Mouse (Mus musculus): ENCODE measurements around the gene Fbxw7.

Gene Fbxw7

DNA sequence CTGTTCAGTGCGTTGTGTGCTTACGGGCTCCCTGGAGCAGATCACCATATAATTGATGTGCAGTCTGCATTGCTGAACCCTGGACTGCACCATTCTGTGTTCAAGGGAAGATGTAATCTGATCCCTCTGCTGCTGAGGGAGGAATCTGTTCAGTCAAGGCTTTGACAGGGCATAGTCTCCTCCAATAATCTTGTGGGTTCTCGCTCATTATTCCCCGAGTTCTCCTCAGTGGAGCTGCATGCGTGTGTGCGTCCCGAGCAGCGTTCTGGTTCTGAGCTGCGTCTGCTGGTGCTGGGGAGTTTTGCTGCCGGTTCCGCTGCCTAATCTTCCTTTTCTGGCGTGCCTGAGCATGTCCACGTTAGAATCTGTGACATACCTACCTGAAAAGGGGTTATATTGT lies 137.1 kb downstream of the Fbxw7 start:
- peak; percentile 87 for DNase-seq (ENCODE audit: low spot score)

GRCm38 (mm10) chr3:84952585-84953187 lies 137.6 kb downstream of the Fbxw7 start:
- no peak for DNase-seq (ENCODE audit: low spot score)

GRCm38 (mm10) chr3:84955011-84955775 lies 140.1 kb downstream of the Fbxw7 start:
- no peak for DNase-seq (ENCODE audit: low spot score)

DNA sequence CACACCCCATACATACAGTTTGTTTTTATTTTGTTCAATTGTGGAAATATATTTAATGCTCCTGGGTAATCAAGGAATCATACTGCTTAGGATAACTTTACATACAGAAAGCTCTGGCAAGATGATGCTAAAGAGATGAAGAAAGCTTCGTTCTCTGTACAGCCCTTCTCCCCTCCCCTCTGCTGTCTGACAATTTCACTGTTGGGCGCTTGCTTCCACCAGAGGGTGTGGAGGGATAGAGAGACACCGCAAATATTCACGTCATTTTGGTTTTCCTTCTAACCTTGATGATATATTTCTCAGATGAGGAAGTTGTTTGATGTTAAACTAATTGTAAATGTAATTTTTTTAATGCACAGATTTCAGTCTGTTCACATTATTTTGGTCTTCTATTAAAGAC lies 140.8 kb downstream of the Fbxw7 start:
- no peak for DNase-seq (ENCODE audit: low spot score)

DNA sequence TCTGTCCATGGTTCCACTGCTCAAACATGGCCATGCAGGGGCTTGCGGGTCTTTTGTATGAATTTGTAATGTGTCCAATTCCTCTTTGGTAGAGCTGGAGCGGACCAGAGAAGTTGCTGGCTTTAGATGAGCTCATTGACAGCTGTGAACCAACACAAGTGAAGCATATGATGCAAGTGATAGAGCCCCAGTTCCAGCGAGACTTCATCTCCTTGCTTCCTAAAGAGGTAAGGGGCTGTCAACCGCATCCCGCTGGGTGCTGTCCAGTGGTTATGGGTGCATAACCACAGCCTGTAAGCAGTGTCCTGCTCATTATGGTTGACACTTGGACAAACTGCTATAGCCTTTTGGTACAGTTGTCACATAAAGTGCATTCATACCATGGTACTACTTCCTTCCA lies 150.1 kb downstream of the Fbxw7 start:
- DNase-seq (ENCODE audit: low spot score) = no peak

DNA sequence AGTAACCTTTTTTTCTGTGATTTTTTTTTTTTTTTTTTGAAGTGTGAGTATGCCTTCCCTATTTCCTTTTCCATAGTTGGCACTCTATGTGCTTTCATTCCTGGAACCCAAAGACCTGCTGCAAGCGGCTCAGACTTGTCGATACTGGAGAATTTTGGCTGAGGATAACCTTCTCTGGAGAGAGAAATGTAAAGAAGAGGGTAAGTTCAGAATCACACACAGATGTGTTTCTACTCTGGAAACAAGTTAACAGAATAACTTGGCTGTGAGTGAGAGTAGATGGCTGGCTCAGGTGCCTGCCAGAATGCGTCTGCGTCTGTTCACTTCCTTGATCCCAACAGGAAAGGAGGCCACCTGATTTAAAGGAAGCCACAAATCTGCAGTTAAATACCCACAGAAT lies 152.3 kb downstream of the Fbxw7 start:
- DNase-seq (ENCODE audit: low spot score) = peak; percentile 50

GRCm38 (mm10) chr3:84971561-84971960 lies 156.5 kb downstream of the Fbxw7 start:
- DNase-seq (ENCODE audit: low spot score) = no peak

- no peak for DNase-seq (ENCODE audit: low spot score)
Measured at GRCm38 (mm10) chr3:84972881-84973280, 157.8 kb downstream of the Fbxw7 start.

DNA sequence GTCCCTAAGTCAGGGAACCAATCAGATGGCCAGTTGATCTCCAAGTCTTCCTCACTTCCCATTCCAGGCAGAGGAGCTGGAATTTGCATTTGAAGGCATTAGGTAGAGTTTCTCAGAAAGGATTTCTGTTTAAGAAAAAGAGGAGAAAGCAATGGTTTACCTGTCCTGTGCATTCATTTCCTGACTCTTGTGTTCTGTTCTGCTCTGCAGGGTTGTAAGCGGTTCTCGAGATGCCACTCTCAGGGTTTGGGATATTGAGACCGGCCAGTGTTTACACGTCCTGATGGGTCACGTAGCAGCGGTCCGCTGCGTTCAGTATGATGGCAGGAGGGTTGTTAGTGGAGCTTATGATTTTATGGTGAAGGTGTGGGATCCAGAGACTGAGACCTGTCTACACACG lies 159.1 kb downstream of the Fbxw7 start:
- DNase-seq (ENCODE audit: low spot score) = no peak

- no peak for DNase-seq (ENCODE audit: low spot score)
Measured at GRCm38 (mm10) chr3:84978676-84979075, 163.6 kb downstream of the Fbxw7 start.

GRCm38 (mm10) chr3:84980158-84980557 lies 165.1 kb downstream of the Fbxw7 start:
- DNase-seq (ENCODE audit: low spot score) = no peak

- DNase-seq (ENCODE audit: low spot score) = no peak
Measured at GRCm38 (mm10) chr3:84982688-84983087, 167.6 kb downstream of the Fbxw7 start.

GRCm38 (mm10) chr3:84985121-84985625 lies 170.1 kb downstream of the Fbxw7 start:
- no peak for DNase-seq (ENCODE audit: low spot score)

DNA sequence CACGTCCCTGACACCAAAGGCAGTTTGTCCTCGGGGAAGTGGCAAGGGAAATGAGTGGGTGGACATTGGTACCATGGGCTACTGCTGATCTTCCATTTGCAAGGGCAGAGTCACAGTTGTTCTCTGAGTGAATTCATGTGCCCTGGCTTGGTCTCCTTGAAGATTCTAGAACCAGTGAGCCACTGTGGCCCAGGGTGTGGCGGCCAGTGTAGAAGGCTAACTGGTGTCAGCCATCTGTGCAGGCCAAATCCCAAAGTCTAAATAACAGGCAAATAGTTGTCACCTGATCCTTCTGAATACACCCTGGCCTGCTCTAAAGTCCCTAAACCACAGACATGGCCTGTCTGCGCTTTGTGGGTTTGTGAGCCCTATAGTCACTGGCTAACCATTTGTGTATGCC lies 173.8 kb downstream of the Fbxw7 start:
- no peak for DNase-seq (ENCODE audit: low spot score)

DNA sequence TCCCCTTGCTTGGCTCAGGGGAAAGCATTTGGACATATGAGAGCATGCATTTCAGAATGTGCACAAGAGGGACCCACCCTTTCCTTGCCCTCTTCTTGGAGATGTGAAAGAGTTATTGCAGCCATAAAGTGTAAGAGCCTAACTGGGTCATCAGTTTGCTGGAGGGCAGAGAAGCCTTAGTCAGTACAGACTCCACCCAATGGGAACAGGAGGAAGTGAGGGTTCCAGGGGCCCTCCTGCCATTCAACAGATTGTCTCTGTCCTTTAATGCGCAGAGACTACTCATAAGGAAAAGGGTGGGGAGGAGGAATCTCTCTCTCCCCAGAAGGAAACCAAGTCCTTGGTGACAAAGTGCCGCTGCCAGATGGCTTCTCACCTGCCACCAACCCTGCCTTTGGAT lies 190.2 kb downstream of the Fbxw7 start:
- no peak for DNase-seq (ENCODE audit: low spot score)

- no peak for DNase-seq (ENCODE audit: low spot score)
Measured at GRCm38 (mm10) chr3:85012889-85013288, 197.8 kb downstream of the Fbxw7 start.

DNA sequence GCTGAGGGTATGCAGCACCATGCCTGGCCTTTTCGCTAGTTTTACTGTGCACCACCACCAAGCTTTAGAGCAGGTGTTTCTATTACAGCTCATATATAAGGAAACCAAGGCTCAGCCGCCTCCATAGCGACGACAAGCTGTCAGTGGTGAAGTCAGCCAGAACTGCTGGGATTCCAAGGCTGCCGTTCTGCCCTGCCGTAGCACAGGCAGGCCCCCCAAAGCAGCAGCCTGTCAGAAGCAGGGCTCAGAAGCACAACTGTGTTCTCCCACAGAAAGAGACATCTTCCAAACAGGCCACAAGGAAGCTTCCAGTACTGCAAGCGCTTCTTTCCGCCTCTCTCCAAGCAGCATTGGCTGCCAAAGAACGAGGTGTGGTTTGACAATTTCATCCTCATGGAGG lies 200.6 kb downstream of the Fbxw7 start:
- no peak for DNase-seq (ENCODE audit: low spot score)

GRCm38 (mm10) chr3:85020137-85020536 lies 205.1 kb downstream of the Fbxw7 start:
- DNase-seq (ENCODE audit: low spot score) = no peak

DNA sequence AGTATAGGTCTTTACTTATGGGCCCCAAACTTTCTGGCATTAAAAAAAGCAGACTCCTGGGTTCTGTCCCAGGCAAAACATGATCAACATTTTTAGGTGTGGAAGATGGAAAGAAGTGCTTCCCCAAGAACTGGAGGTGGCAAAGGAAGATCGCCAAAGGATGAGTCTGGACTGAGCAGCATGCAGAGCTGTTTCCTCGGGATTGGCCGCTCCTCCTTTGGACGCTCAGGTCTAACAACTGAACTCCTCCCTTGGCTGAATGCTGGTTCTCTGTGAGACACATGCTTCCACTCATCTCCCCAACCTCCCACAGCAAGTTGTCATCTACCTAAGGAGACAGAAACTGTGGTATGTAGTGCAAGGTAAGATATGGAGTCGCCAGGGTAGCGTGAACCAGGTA lies 206.7 kb downstream of the Fbxw7 start:
- DNase-seq (ENCODE audit: low spot score) = no peak

DNA sequence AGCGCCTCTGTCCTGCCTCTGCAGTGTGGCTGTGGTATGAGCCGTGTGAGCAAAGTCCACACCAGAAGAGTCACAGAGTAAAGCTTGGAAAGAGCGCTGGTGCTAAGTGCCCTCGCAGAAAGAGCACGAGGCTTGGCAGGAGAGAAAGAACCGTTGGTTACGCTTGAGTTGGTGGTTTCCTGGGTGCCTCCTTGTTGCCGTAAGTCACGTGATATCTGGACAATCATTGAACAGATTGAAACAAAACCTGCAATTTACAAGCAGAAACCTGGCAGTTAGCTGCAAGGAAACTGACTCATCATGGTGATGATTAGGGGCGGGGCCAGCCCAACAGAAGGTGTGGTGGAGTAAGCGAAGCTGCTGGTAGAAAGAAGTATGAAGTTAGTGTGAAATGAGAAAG lies 207.7 kb downstream of the Fbxw7 start:
- DNase-seq (ENCODE audit: low spot score) = no peak

GRCm38 (mm10) chr3:85024237-85024636 lies 209.2 kb downstream of the Fbxw7 start:
- DNase-seq (ENCODE audit: low spot score) = no peak

GRCm38 (mm10) chr3:85024817-85025705 lies 210.0 kb downstream of the Fbxw7 start:
- no peak for DNase-seq (ENCODE audit: low spot score)
